Mouse (Mus musculus): Measurements from ENCODE around the gene Susd3.

Gene Susd3

DNA sequence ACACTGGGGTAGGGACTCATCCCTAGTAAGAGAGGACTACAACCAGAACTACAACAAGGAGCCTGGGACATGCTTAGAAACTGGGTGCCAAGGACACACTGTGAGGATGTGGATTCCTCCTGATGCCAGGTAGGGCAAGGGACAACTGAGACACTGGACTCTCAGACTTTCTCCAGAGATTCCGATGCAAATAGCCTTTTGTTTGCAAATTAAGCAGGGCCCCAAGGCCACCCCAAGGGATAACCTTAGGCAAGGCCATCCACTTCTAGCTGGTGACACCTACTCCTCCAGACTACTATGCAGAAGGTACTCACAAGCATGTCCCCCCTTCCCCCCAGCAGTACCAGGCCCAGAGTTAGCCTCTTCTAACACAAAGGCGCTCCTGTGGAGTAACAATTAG, 1.9 kb downstream of the Susd3 start:
- DNase-seq (ENCODE audit: low spot score in 2 of 2) = no peak

DNA sequence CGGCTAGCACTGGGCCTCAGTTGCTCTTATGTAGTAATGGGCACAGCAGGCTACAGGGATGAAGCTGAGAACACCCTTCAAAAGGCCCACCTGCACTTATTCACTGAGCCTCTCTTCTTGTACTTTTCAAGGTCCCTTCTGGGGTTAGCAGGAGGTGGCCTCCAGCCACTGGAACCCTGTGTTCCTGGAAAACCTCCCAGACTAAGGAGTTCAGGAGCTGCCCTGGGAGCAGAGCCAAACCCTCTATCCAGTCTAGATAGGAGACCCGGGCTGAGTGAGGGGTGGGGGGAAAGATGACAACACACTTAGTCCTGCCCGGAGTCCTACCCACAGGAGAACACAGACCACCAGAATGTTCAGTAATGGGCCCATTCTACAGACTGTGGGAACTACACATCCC, 2.5 kb downstream of the Susd3 start:
- DNase-seq (ENCODE audit: low spot score in 2 of 2) = no peak

DNA sequence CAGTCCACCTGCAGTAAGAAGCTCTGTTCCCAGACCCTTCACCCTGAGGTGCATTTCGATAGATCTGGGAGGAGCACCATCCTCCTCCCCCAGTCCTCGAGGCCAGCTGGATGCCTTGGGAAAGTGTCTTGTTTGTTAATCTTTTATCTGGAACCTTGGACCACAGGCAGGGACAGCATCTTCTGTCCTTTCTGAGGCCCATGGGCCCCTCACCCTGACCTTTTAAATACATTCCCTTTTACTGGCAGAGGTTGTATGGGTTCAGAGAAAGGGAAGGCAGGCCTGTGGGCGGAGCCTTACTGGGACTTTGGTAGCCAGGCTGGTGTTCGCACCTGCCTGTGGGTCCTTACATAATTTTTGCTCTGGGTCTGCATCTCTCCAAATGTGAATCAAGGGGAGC, 3.3 kb downstream of the Susd3 start:
- DNase-seq (ENCODE audit: low spot score in 2 of 2) = no peak

DNA sequence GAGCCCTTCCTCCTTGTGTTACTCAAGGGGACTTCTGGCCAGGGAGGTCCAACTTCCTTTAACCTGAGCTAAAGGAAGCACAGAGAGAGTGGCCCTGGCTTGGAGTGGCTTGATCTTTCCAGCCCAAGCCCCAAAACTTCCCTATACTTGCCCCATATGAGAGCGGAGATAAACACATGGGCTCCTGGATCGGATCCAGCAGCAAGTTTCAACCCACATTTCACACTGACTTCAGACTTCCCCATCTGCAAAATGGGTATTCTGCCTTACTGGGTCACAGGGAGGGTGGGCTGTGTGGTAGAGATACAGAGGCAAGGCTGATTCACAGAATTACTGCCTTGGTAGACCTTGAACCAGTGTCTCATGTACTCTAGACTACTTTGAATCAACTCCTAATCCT, 5.0 kb downstream of the Susd3 start:
- no peak for DNase-seq (ENCODE audit: low spot score in 2 of 2)

DNA sequence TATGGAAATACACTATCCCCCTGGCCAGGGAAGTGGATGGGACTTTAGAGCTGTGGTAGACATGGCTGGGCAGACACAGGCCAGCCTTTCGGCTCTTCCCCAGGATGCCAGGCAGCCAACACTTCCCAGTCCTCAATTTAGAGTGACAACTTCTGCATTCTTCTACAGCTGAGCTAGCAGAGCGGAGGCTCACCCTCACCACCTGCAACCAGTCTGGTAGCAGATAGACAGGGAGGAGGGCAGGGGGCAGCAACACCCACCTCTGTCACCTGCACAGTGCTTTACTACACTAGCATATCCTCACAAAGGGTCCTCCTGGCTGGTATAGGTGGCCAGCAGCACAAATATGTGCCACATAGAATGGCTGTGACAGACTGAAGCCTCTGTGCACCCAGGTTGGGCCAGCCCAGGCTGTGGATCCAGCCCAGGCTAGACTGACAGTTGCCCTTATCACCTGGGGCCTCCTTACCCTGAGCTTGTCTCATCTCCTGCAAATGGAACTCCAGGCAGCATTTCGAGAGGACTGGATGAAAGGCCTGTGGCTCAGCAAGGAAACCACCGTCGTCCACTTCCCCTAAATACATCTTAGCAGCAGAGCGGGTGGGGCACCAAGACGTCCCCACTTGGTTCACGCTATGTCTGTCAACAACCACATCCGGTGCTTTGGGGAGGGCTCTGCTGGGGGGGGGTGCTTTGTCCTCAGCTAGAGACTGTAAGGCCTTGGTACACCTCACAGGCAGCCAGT, 6.0 kb downstream of the Susd3 start:
- DNase-seq (ENCODE audit: low spot score in 2 of 2) = peak; percentile 52 to 61

DNA sequence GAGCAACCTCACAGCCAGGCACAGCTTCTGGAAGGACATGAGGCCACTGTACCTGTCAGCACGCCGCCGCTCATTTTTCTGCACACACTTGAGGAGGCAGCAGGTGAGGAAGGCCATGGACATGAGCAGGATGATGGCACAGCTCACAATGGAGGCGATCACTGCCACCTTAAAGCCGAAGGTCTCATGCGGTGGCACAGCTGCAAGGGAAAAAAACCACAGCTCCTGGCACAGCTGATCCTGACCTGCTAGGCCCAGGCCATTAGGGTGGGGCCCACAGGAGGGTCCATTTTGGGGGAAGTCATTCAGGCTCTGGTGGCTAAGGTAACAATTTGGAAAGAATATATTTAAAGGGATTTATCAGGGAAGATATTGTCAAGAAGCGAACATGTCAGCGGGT, 9.8 kb downstream of the Susd3 start:
- DNase-seq (ENCODE audit: low spot score in 2 of 2) = no peak

DNA sequence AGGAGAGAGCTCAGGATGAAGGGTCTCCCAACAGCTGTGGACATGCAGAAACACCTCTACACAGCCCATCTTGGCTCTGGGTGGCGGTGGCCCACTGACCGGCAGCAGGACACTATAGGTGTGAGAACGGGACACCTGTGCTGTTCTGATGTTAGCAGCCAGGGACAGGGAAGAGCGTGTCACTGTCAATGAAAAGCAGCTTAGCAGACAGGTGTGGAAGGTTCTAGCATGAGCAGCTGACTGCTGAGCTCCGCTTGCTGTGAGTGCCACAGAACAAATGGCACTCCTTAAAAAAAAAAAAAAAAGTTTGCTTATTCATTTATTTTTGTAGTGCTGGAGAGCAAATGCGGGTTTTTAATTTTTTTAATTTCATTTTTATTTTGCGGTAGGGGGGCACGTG, 10.9 kb downstream of the Susd3 start:
- DNase-seq (ENCODE audit: low spot score in 2 of 2) = no peak

DNA sequence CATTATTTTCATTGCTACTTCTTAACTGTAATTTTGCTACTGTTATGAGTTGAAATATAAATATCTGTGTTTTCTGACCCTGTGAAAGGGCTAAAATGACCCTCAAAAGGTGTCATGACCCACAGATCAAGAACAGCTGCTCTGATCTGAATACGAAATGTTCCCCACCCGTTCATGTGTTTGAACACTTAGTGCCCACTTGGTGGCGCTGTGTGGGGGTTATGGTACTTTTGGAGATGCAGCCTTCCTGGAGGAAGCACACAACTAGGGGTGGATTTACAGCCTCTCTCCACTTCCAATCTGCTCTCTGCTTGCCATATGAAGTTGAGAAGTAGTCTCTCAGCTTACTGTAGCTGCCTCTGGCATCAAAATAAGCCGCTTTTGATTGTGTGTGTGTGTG, 13.8 kb downstream of the Susd3 start:
- DNase-seq (ENCODE audit: low spot score in 2 of 2) = no peak

DNA sequence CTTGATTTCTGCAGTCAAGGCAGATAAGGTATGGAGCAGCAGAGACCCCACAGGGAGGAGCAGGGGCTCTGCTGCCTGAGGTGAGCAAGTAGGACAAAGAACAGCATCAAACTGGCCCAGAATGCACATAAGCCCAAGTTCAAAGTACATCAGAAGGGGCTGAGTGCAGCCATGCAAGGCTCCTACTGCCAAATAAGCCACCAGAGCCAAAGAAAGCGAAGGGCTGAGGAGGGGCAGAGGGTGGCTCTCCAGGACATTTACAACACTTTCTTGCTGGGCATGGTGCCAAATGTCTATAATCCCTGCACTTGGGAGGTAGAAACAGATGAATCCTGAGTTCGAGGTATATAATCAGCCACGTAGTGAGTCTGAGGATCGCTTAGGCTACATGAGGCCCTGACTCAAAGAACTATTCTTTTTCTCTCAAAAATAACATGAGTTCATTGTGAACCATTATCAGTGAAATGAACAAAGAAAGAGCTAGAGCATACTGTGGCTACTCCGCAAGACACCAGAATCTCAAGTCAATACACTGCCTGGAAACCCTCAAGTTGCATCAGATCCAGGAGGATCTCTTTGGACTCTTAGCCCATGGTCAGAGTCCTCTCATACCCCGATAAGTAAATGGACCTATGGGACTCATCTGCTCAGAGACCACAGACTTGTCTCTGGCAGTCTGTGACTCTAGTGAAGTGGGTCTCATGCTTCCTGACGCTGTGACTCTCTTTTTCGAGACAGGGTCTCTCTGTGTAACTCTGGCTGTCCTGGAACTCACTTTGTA, 14.5 kb downstream of the Susd3 start:
- DNase-seq (ENCODE audit: low spot score in 2 of 2) = no peak

DNA sequence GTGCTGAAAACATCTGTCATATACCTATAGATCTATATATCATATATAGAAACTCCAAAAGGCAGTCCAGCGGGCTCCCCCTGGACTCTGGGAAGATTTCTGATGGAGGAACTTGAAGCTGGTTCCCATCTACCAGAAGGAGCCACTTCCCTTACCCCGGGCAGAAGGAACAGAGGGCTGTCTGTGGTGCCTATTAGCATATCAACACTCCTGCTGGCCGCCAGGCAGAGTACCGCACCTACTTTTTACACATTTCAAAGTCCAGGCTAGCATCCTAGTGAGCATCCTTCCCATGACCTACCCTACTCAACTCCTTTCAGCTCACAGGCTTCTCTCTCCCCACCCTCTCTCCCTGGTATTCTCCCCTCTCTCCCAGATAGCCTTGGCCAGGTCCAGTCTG, 22.9 kb downstream of the Susd3 start:
- no peak for DNase-seq (ENCODE audit: low spot score in 2 of 2)

DNA sequence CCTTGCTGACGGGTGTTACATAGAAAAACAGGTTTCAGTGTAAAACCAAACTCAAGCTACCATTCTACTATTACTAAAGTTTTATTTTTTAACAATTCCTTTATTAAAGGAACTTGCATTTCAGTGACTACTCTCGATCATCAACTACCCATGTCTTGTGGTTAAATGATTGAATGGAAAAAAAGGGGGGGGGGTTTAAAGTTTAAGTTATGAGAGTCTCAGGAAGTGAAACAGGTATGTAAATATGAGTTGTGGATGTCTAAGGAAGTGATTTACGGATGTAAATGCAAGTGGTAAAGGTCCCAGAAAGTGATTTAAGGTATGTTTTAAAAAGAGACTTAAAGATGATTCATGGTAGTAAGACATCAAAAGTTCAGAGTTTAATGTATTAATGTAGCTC, 23.3 kb downstream of the Susd3 start:
- DNase-seq (ENCODE audit: low spot score in 2 of 2) = no peak

DNA sequence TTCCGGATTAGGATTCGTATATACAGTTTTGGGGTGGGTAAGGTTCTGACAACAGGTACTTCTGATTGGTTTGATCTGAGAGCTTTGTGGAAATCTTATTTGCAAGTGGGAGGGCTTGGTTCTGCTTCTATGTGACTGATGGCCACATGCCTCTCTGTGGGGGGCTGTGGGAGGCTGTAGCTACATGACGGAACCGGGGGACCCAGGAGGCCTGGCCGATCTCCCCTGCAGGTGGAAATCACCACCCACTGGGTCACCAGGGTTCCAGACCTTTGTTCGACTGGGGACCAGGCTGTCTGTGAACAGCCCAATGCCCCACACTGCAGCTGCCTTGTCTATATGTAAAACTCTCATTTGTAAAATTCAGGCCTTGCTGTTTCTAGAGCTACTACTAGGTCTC, 23.8 kb downstream of the Susd3 start:
- DNase-seq (ENCODE audit: low spot score in 2 of 2) = no peak

DNA sequence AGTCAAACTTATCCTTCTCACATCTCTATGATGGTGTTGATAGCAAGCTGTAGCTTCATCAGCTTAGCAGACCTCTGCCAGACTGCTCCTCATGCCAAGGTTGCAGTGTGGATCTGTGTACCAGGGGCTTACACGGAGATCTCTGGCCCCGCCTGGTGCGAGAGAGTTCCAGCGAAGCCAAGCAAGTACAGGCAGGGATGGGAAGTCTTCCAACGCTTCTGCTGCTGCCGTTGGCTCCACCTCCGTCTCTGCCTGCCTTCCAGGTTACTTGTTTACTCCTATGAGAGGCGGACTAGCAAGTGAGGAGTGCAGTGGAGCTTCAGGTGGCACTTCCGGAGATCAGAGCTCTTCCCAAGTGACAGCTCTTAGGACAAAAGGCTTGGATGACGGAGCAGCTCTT, 24.2 kb downstream of the Susd3 start:
- DNase-seq (ENCODE audit: low spot score in 2 of 2) = no peak

DNA sequence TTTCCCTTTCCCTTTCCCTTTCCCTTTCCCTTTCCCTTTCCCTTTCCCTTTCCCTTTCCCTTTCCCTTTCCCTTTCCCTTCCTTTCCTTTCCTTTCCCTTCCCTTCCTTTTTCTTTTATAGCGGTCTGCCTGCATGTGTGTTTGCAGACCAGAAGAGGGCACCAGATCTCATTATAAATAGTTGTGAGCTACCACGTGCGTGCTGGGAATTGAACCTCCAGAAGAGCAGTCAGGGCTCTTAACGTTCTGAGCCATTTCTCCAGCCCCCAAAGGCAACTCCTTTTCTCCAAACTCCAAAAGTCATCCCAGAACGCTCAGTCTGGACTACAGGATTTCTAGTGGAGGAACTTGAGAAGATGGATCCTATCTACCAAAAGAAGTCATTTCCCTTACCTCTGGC, 27.6 kb downstream of the Susd3 start:
- no peak for DNase-seq (ENCODE audit: low spot score in 2 of 2)

DNA sequence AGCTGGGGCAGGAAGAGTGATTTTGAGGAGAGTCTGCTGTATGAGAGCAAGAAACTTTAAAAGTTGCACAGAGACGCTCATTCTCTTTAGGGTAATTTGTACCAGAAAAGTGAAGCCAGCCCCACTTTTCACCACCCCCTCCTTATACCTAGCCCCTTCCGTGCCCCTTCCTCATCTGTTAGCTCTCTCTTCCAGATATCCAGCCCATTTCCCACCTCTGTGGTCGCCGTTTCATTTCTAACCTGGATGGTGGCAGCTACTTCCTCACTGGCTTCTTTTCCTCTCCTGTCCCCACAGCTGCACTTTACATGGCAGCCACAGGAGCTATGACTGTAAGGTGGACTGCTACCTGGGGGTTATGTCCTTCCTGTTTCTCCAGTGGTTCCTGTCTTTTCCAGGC, 29.1 kb downstream of the Susd3 start:
- no peak for DNase-seq (ENCODE audit: low spot score in 2 of 2)

DNA sequence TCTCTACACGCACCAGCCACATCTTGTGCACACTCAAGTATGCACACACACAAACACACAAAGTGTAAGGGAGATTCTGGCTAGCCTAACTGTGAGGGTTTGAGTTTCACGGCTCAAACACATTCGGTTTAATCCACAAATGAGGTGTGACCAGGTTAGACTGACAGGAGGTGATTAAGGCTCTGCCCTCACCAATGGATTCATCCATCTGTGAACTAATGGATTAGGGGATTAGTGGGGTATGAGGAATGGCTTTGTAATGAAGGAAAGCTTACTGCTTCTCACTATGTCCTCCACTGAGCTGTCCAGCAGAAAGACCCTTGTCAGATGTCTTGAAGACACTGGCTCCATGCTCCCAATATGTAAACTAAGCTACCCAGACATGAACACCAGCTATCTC, 29.9 kb downstream of the Susd3 start:
- no peak for DNase-seq (ENCODE audit: low spot score in 2 of 2)

DNA sequence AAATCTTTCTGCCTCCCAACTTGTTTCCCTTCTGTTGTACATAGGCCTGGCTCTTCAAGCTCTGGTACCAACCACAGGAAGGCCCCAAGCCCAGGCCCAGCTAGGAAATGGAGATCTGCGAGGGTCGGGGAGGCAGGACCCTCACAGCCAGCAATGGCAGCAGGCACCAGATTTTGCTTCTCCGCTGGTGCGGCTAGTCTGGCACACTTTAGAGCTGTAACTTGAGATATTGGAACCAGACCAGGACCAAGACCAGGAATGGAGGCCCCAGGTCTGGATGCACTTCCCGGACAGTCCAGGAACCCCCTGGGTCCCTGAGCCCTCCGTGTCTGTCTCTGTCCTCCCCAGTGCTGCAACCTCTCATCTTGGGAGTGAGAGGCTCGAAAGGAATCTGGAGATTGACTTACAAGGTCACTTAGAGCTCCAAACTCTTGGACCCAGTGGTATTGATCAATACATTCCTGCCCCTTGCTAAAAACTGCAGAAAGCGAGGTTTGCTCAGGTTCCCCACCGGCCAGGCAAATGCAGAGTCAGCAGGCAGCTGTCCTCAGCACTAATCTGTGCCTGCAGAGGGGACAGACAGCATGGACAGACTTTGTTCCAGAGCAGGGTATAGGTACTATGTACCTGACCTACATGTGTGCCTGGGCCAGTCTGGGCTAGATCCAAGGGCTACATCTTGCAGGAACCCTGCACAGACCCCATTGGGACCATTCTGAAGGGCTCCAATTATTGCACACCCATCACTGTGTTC, 31.5 kb downstream of the Susd3 start:
- DNase-seq (ENCODE audit: low spot score in 2 of 2) = no peak

DNA sequence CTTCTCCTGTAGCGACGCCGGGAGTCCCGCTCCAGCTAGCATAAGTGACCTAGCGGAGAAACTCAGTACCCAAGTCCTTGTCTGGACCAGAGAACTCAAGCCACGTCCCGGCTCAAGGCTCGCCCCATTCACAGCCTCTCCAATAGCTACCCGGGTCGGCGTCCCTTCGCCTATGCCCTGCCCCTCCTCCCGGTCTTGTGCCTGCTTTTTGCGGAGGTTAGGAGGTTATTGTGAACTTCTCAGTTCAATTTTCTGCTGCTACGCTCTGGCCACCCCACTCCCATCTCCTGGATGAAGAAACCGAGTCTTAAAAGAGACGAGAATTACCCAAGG, 32.3 kb downstream of the Susd3 start:
- no peak for DNase-seq (ENCODE audit: low spot score in 2 of 2)

DNA sequence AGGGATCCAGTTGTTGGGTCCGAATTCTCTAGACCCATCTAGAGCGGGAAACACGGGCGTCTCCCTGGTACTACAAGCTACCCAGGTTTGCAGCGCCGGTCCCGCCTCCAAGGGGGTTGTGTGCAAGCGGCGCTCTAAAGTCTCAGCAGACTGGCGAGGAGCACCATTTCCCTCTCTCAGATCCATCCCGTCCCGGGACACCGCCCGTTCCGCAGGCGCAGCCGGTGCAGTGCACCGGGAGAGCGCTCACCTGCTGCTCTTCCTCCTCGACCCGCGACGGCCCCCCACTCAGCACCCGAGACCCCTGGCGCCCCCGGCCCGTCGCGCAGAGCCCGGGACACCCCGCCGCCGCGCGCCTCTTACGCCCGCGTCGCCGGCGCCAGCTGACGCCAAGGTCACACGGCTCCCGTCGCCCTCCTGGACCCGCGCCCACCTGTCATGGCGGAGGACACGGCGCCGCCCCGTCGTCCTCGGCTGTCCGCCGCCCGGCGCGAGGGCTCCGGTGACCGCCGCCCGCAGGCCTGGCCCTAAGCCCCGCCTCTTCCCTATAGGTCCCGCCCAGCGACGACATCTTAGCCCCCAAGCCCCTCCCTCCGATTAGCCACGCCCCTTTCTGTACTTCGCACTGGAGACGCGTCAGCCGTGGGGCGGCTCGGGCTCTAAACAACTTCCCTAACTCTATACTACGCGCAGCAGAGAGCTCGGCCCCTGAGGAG, 32.8 kb downstream of the Susd3 start, which contains the start of gene Card19:
Card19 (minus strand) TSS at position 534 of the 716 bp plus-strand sequence.
- peak; percentile 94 to 95 for DNase-seq (ENCODE audit: low spot score in 2 of 2)

DNA sequence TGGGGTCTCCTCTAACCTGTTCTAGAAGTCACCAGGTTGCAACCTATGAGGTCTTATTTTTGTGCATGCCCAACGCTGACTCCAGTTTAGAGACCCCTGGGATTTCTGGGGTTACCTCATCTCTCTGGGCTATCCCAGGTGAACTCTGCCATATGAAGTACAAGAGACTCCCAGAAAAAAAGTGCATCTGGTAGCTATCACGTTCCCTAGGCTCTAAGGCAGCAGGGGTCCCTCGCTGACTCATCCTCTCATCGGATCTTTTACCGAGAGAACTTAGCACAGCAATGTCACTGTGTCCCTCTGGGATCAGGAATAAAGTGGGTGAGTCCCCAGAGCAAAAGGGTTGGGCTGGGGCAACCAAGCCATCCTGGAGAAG, 33.4 kb downstream of the Susd3 start:
- no peak for DNase-seq (ENCODE audit: low spot score in 2 of 2)

DNA sequence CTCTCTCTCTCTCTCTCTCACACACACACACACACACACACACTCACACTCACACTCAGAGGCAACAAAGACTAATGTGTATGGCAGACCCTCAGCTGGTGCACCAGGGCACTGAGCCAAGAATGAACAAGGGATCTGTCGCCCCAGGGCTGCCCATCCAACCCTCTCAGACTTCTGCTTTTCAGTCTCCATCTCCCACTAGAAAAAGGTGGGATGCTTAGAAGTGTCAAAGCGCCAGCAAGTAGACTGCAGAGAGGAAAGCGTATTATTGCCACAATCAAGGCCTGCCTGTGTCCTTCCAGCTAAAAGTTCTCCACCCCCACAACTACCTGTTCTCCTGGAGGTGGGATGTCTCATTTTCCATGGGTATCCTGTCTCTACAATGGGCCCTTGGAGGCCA, 34.1 kb downstream of the Susd3 start:
- no peak for DNase-seq (ENCODE audit: low spot score in 2 of 2)

DNA sequence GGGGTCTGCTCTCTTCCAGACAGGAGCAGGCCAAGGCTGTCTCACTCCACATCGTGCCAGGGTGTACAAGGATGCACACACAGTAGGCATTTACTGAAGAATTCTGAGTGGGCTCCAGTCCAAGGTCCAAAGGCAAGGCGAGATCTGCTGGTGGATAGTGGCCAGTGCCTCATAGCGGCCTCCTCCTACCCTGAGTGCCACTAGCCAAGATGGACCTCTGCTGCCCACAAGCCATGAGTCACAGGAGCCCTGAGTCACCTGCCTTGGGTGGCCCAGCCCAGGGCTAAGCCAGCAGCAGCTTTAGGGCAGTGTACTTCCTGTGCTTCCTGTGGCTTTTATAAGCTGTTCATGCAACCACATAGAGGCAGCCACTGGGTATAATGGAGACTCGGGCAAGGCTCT, 35.0 kb downstream of the Susd3 start:
- DNase-seq (ENCODE audit: low spot score in 2 of 2) = no peak
